Comparison of ENCODE assay signal across 14 mouse cellular contexts in the genomic region with DNA sequence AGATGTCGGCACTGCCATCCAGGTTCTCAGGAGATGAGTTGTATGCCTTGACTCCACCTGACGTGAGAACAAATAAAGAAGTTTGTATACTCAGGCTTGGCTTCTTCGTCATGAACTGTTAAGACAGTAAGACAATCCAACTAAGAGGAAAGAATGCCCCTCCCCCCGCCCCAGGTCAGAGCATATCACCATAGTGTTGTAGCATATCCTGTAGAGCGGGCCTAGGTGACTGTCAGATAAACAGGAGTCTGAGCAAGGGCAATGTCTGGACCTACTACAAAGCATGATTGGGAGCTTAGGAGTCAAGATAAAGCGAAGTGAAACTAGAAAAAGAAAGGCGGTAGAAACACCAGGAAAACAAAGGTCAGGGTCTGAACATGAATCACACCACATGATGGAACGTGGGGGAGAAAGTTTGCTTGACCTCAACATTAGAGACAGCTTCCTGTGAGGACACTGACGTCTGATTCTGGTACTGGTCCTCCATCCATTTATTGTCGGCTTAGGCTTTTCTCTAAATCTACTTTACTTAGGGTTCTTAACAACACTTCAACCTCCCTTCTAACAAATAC.
DNase-seq lines count a peak whose midpoint lies in the region; ATAC-seq lines count a peak whose summit lies in the region.
"Had no signal": no experiment of that assay in that cellular context is flagged by ENCODE, and none has a peak within 500 bp of the region (broad histone marks: within the 10 kb centered on the region; RNA-seq: fewer than 3 reads in every experiment).

No protein-coding gene starts in this region.

- DNase-seq in heart, adult 11 months, result peak; percentile 67
- no peak for DNase-seq in heart, adult 8-10 months (ENCODE audit: low spot score)
- peak; percentile 79 for DNase-seq in CD4-positive, CD25-positive, alpha-beta regulatory T cell, adult 2 months (ENCODE audit: low read depth, low spot score)
- DNase-seq in B cell, adult 2 months, result no peak
- no peak for DNase-seq in urinary bladder, postnatal 36 days (ENCODE audit: low spot score in 2 of 2)
- DNase-seq: cerebellum, adult 9-10 months; heart, postnatal 36 days; retina, postnatal 1 day; spleen, adult 18-20 months; thymus, postnatal 25 days had no signal

- peak; percentile 16 for ATAC-seq in inflammation-experienced regulatory T-cells, adult 6 months
- peak; percentile 23 for ATAC-seq in megakaryocyte progenitor cell, adult 5-6 weeks (replicated peaks; ENCODE audit: poor library complexity)
- ATAC-seq: forebrain, embryonic 13.5 days; hindbrain, embryonic 16.5 days had no signal

Comparison
In these comparisons a context has a peak if more than half of its experiments do, and no peak if none do; other contexts are left out.
1. DNase-seq: peak in heart, adult 11 months (single experiment) and CD4-positive, CD25-positive, alpha-beta regulatory T cell, adult 2 months (single experiment); none in heart, adult 8-10 months (single experiment), B cell, adult 2 months (0 of 2) and urinary bladder, postnatal 36 days (0 of 2).